Comparison of ENCODE assay signal across 18 mouse cellular contexts in the genomic region with DNA sequence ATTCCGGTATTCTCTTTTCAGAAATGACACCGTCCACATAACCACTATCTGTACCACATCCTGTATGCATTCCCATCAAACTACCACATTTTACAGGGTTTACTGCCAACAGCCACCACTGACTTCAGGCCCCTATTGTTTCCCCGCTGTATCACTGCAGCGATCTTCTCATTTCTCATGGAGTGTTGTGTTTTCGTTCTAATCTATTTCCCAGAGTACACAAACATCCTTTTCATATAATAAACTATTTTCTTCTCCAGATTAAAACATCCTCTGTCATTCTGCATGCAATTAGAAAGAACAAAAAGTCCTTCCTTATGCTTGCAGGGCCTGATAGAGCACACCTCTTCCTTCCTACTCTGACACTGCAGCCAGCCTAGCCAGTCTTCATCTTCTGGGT.
"Had no signal": no experiment of that assay in that cellular context is flagged by ENCODE, and none has a peak within 500 bp of the region (broad histone marks: within the 10 kb centered on the region; RNA-seq: fewer than 3 reads in every experiment).

No protein-coding gene starts in this region.

- H3K9ac ChIP-seq: kidney, embryonic 15.5 days; liver, embryonic 14.5 days; lung, embryonic 15.5 days; midbrain, embryonic 12.5 days; midbrain, embryonic 15.5 days; neural tube, embryonic 12.5 days; neural tube, embryonic 15.5 days had no signal

- DNase-seq: kidney, adult 11 months; kidney, adult 8-10 months; kidney, postnatal 10 days; kidney, postnatal 36 days; layer of hippocampus, postnatal 36 days; right cerebral cortex, adult 18-20 months; right cerebral cortex, postnatal 14 days; right cerebral cortex, postnatal 4 days; thymus, adult 18-20 months; thymus, postnatal 36 days had no signal

- H3K4me2 ChIP-seq: kidney, embryonic 15.5 days; lung, embryonic 15.5 days; midbrain, embryonic 12.5 days; midbrain, embryonic 15.5 days; neural tube, embryonic 12.5 days; neural tube, embryonic 15.5 days had no signal

- H3K27me3 ChIP-seq: kidney, embryonic 15.5 days; lung, embryonic 15.5 days; midbrain, embryonic 12.5 days; midbrain, embryonic 15.5 days; neural tube, embryonic 12.5 days; neural tube, embryonic 15.5 days had no signal

- H3K9me3 ChIP-seq: kidney, embryonic 15.5 days; lung, embryonic 15.5 days; midbrain, embryonic 12.5 days; midbrain, embryonic 15.5 days; neural tube, embryonic 15.5 days had no signal

- H3K27ac ChIP-seq: kidney, embryonic 15.5 days; left cerebral cortex, adult 2 months; liver, embryonic 14.5 days; lung, embryonic 15.5 days; midbrain, embryonic 12.5 days; midbrain, embryonic 15.5 days; neural tube, embryonic 12.5 days; neural tube, embryonic 15.5 days had no signal

- ATAC-seq: midbrain, embryonic 15.5 days had no signal

- H3K4me3 ChIP-seq: kidney, embryonic 15.5 days; left cerebral cortex, adult 2 months; lung, embryonic 15.5 days; midbrain, embryonic 12.5 days; midbrain, embryonic 15.5 days; neural tube, embryonic 12.5 days; neural tube, embryonic 15.5 days had no signal

- H3K36me3 ChIP-seq: kidney, embryonic 15.5 days; lung, embryonic 15.5 days; midbrain, embryonic 12.5 days; midbrain, embryonic 15.5 days; neural tube, embryonic 12.5 days; neural tube, embryonic 15.5 days had no signal

- H3K4me1 ChIP-seq: midbrain, embryonic 12.5 days; midbrain, embryonic 15.5 days; neural tube, embryonic 12.5 days; neural tube, embryonic 15.5 days had no signal
